Mouse (Mus musculus) right cerebral cortex, adult 18-20 months (tissue): ENCODE data around the gene Sntg2.

Experiments
- DNase-seq: peaks from one replicate; pipeline ENCODE4 v3.0.0; 2022; ENCODE audit warnings: mixed read lengths

The Sntg2 gene

GRCm38 (mm10) chr12:30372933-30373501 lies at the start of gene Sntg2:
Sntg2 (minus strand) TSS chr12:30373375.
- peak; percentile 79 for DNase-seq

- DNase-seq = no peak
Measured at GRCm38 (mm10) chr12:30416547-30416946, 43.4 kb upstream of the Sntg2 start.

- no peak for DNase-seq
Measured at GRCm38 (mm10) chr12:30415981-30416380, 42.8 kb upstream of the Sntg2 start.

GRCm38 (mm10) chr12:30402651-30403050 lies 29.5 kb upstream of the Sntg2 start:
- DNase-seq = no peak

GRCm38 (mm10) chr12:30400531-30400930 lies 27.4 kb upstream of the Sntg2 start:
- peak; percentile 18 for DNase-seq

- DNase-seq = no peak
Measured at GRCm38 (mm10) chr12:30400114-30400513, 26.9 kb upstream of the Sntg2 start.

- no peak for DNase-seq
Measured at GRCm38 (mm10) chr12:30372293-30372692, 882 bp downstream of the Sntg2 start.

GRCm38 (mm10) chr12:30369786-30370185 lies 3.4 kb downstream of the Sntg2 start:
- peak; percentile 90 for DNase-seq

GRCm38 (mm10) chr12:30369141-30369540 lies 4.0 kb downstream of the Sntg2 start:
- DNase-seq = no peak

- no peak for DNase-seq
Measured at GRCm38 (mm10) chr12:30362306-30362705, 10.9 kb downstream of the Sntg2 start.

GRCm38 (mm10) chr12:30357666-30358065 lies 15.5 kb downstream of the Sntg2 start:
- no peak for DNase-seq

GRCm38 (mm10) chr12:30352393-30352792 lies 20.8 kb downstream of the Sntg2 start:
- DNase-seq = no peak

- no peak for DNase-seq
Measured at GRCm38 (mm10) chr12:30348036-30348435, 25.1 kb downstream of the Sntg2 start.

- peak; percentile 20 for DNase-seq
Measured at GRCm38 (mm10) chr12:30347284-30347683, 25.9 kb downstream of the Sntg2 start.

- DNase-seq = no peak
Measured at GRCm38 (mm10) chr12:30344806-30345205, 28.4 kb downstream of the Sntg2 start.

- no peak for DNase-seq
Measured at GRCm38 (mm10) chr12:30336301-30336700, 36.9 kb downstream of the Sntg2 start.

- no peak for DNase-seq
Measured at GRCm38 (mm10) chr12:30334502-30334901, 38.7 kb downstream of the Sntg2 start.

GRCm38 (mm10) chr12:30317971-30318370 lies 55.2 kb downstream of the Sntg2 start:
- DNase-seq = no peak

- no peak for DNase-seq
Measured at GRCm38 (mm10) chr12:30313021-30313420, 60.2 kb downstream of the Sntg2 start.

- DNase-seq = no peak
Measured at GRCm38 (mm10) chr12:30308197-30308939, 64.8 kb downstream of the Sntg2 start.

GRCm38 (mm10) chr12:30292724-30293560 lies 80.2 kb downstream of the Sntg2 start:
- no peak for DNase-seq

GRCm38 (mm10) chr12:30286888-30287573 lies 86.1 kb downstream of the Sntg2 start:
- DNase-seq = no peak

- DNase-seq = no peak
Measured at GRCm38 (mm10) chr12:30283741-30284140, 89.4 kb downstream of the Sntg2 start.
